Mouse (Mus musculus) hematopoietic multipotent progenitor cell, adult 10-12 weeks (in vitro differentiated cells): Measurements from ENCODE around the gene Capns1. TPM values are rescaled to one million over a fixed set of nuclear protein-coding genes. Genes with fewer than 3 reads are reported as not detected.

Experiments used
- polyA plus RNA-seq: library from polyadenylated mRNA; stranded (reverse); fragments of >175 nt; gene quantifications from 2 replicates; pipeline ENCODE4 v1.2.3, GENCODE M21; 2012; ENCODE audit warnings: low replicate concordance

Capns1 gene
- polyA plus RNA-seq, result 89.2 and 120 TPM in 2 replicates

GRCm38 (mm10) chr7:30198481-30198971 lies at the start of gene Capns1:
Capns1 (minus strand) TSS chr7:30198811.

GRCm38 (mm10) chr7:30235625-30236024 lies 37.0 kb upstream of the Capns1 start, which contains the start of gene Ovol3:
Ovol3 (minus strand) TSS chr7:30235725.

GRCm38 (mm10) chr7:30231669-30232454 lies 33.3 kb upstream of the Capns1 start, which contains the start of the genes Polr2i and Tbcb:
Polr2i (plus strand) TSS chr7:30231948.
Tbcb (minus strand) TSS chr7:30232272.

GRCm38 (mm10) chr7:30183879-30184289 lies 14.7 kb downstream of the Capns1 start, which contains the start of gene Cox7a1:
Cox7a1 (plus strand) TSS chr7:30184144.

GRCm38 (mm10) chr7:30169583-30170282 lies 28.9 kb downstream of the Capns1 start, which contains the start of gene Zfp146:
Zfp146 (minus strand) TSS chr7:30169750.

Other genes starting within 250 kb of the Capns1 start
- gene Zfp74, start 244.7 kb downstream of the Capns1 start, polyA plus RNA-seq, result 3.1 and 10.3 TPM in 2 replicates
- gene Zfp568, start 214.9 kb downstream of the Capns1 start, polyA plus RNA-seq, result 1.4 and 3.4 TPM in 2 replicates
- gene Zfp14, start 147.4 kb downstream of the Capns1 start, polyA plus RNA-seq, result 0.10 and 0.27 TPM in 2 replicates
- 0.17 and 0.33 TPM in 2 replicates for gene Zfp82, start 125.9 kb downstream of the Capns1 start, polyA plus RNA-seq
- not detected in 2 replicates for gene Gm26920, start 108.4 kb downstream of the Capns1 start, polyA plus RNA-seq
- 0.85 and 3.5 TPM in 2 replicates for gene Zfp566, start 108.3 kb downstream of the Capns1 start, polyA plus RNA-seq
- gene Zfp260, start 104.0 kb downstream of the Capns1 start, polyA plus RNA-seq, result 0.83 and 1.9 TPM in 2 replicates
- gene Zfp382, start 76.9 kb downstream of the Capns1 start, polyA plus RNA-seq, result 8.0 and 18.8 TPM in 2 replicates
- gene Zfp146, start 29.1 kb downstream of the Capns1 start, polyA plus RNA-seq, result 3.8 and 4.4 TPM in 2 replicates
- 1.1 and 1.4 TPM in 2 replicates for gene Cox7a1, start 14.7 kb downstream of the Capns1 start, polyA plus RNA-seq
- gene Polr2i, start 33.1 kb upstream of the Capns1 start, polyA plus RNA-seq, result 34.0 and 41.8 TPM in 2 replicates
- gene Tbcb, start 33.5 kb upstream of the Capns1 start, polyA plus RNA-seq, result 19.3 and 21.9 TPM in 2 replicates
- not detected in 2 replicates for gene Ovol3, start 36.9 kb upstream of the Capns1 start, polyA plus RNA-seq
- not detected in 2 replicates for gene Thap8, start 81.3 kb upstream of the Capns1 start, polyA plus RNA-seq
- 5.0 and 25.2 TPM in 2 replicates for gene Wdr62, start 81.6 kb upstream of the Capns1 start, polyA plus RNA-seq
- 2.8 and 14.0 TPM in 2 replicates for gene Clip3, start 92.9 kb upstream of the Capns1 start, polyA plus RNA-seq
- gene Alkbh6, start 109.9 kb upstream of the Capns1 start, polyA plus RNA-seq, result 114 and 225 TPM in 2 replicates
- 3.5 and 6.2 TPM in 2 replicates for gene Syne4, start 116.0 kb upstream of the Capns1 start, polyA plus RNA-seq
- 1.2 and 3.5 TPM in 2 replicates for gene E130208F15Rik, start 122.9 kb upstream of the Capns1 start, polyA plus RNA-seq
- 7.3 and 13.8 TPM in 2 replicates for gene Sdhaf1, start 125.1 kb upstream of the Capns1 start, polyA plus RNA-seq
- 0.09 and 0.16 TPM in 2 replicates for gene Lrfn3, start 164.0 kb upstream of the Capns1 start, polyA plus RNA-seq
- 103 and 543 TPM in 2 replicates for gene Tyrobp, start 214.9 kb upstream of the Capns1 start, polyA plus RNA-seq
- gene Hcst, start 221.0 kb upstream of the Capns1 start, polyA plus RNA-seq, result 15.4 and 73.3 TPM in 2 replicates
- 57.5 and 91.8 TPM in 2 replicates for gene Nfkbid, start 222.9 kb upstream of the Capns1 start, polyA plus RNA-seq
- 2.4 and 4.5 TPM in 2 replicates for gene Aplp1, start 246.7 kb upstream of the Capns1 start, polyA plus RNA-seq